Mouse (Mus musculus) liver, embryonic 11.5 days (tissue): ENCODE data around the gene Spag4. TPM values are rescaled to one million over a fixed set of nuclear protein-coding genes. Genes with fewer than 3 reads are reported as not detected.
A peak's percentile ranks its signal among the peaks of the same experiment; 100 is the strongest.
"Not testable (repeated sequence)": the region's sequence is repeated elsewhere in the genome, so short reads cannot be mapped to it uniquely, and the experiment has no call there.

ENCODE experiments used
- ATAC-seq: fragments of 200-750 bp; cut with Nextera tagmentation; replicated peaks from 2 replicates; pipeline ENCODE4 v1.8.0; 2017; ENCODE audit warnings: moderate number of reproducible peaks, mild to moderate bottlenecking, moderate TSS enrichment, moderate library complexity; ENCODE audit not compliant: low FRiP score
- DNase-seq: peaks from one replicate; pipeline ENCODE4 v3.0.0-alpha.2; 2017; ENCODE audit warnings: low spot score
- H3K27ac ChIP-seq: fragments of 300-500 bp; sonication (generic); 2 replicates; pipeline ENCODE4 v1.5.1; 2014; ENCODE audit warnings: mild to moderate bottlenecking, low read depth, low read length, control low read depth
- H3K27me3 ChIP-seq: fragments of 300-500 bp; sonication (generic); replicated peaks from 2 replicates; pipeline ENCODE4 v1.6.1; 2014; ENCODE audit warnings: low read length, mixed read lengths; ENCODE audit not compliant: control insufficient read depth, insufficient read depth
- H3K36me3 ChIP-seq: fragments of 300-500 bp; sonication (generic); 2 replicates; pipeline ENCODE4 v1.6.1; 2014; ENCODE audit warnings: mild to moderate bottlenecking, low read length, moderate library complexity, mixed read lengths; ENCODE audit not compliant: control insufficient read depth, insufficient read depth
- H3K4me1 ChIP-seq: fragments of 300-500 bp; sonication (generic); replicated peaks from 2 replicates; pipeline ENCODE4 v1.6.1; 2014; ENCODE audit warnings: low read length, mixed read lengths; ENCODE audit not compliant: control insufficient read depth, insufficient read depth
- H3K4me2 ChIP-seq: fragments of 300-500 bp; sonication (generic); 2 replicates; pipeline ENCODE4 v1.6.1; 2014; ENCODE audit warnings: mild to moderate bottlenecking, control low read depth, moderate library complexity
- H3K4me3 ChIP-seq: fragments of 300-500 bp; sonication (generic); 2 replicates; pipeline ENCODE4 v1.5.1; 2014; ENCODE audit warnings: low read depth, low read length, control low read depth
- H3K9ac ChIP-seq: fragments of 300-500 bp; sonication (generic); 2 replicates; pipeline ENCODE4 v1.6.1; 2014; ENCODE audit warnings: low read depth, low read length, control low read depth
- H3K9me3 ChIP-seq: fragments of 300-500 bp; sonication (generic); 2 replicates; pipeline ENCODE4 v1.6.1; 2016; ENCODE audit warnings: low read length, inconsistent platforms, mixed read lengths; ENCODE audit not compliant: control insufficient read depth
- WGBS: fragments of 180-500 bp; shearing (Covaris S2); extraction: QIAGEN DNeasy Blood & Tissue Kit; methylation state at CpG from one replicate; pipeline ENCODE4 v1.1.7; 2014; 5-methylcytosine and 5-hydroxymethylcytosine counted together
- polyA plus RNA-seq: library from polyadenylated mRNA; unstranded; fragments of >200 nt; fragmentation: Nextera tagmentation; extraction: Ambion mirVana; gene quantifications from 2 replicates; pipeline ENCODE4 v1.2.1, GENCODE M21; 2014

The Spag4 gene
- polyA plus RNA-seq, 1 experiment from 2014 or later: 4.1 TPM

DNA sequence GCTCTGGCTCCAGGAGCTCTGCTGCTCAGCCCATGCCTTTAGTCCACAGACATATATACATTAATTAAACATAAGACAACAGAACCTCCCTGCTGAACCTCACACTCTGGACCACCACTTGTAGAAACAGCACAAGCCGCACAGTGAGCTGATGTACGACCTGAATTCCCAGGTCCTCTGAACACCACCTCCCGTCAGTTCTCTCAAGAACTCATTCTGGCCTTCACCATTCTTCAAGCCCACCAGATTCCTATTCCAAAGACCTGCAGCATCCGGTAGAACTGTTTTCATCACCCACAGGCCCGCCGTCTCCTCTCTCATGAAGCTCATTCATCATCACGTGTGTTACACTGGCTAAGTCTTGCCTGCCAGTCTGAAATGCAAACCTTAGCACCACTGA, 15.4 kb downstream of the Spag4 start:
- H3K27me3 ChIP-seq: no peaks in the 10 kb centered on the region
- peaks cover 5% of the 10 kb centered on the region; the same call in 1 of the 2 replicates for H3K4me1 ChIP-seq
- no peaks in the 10 kb centered on the region for H3K9me3 ChIP-seq
- no peak overlapping the region for H3K27ac ChIP-seq
- 88% methylated on average over 7 of the region's 7 CpGs for whole genome bisulfite sequencing
- DNase-seq: peak; percentile 24
- H3K4me3 ChIP-seq: no peak overlapping the region
- no peak for ATAC-seq
- H3K9ac ChIP-seq: no peak overlapping the region
- peaks cover 20% of the 10 kb centered on the region for H3K36me3 ChIP-seq
- no peak overlapping the region for H3K4me2 ChIP-seq

DNA sequence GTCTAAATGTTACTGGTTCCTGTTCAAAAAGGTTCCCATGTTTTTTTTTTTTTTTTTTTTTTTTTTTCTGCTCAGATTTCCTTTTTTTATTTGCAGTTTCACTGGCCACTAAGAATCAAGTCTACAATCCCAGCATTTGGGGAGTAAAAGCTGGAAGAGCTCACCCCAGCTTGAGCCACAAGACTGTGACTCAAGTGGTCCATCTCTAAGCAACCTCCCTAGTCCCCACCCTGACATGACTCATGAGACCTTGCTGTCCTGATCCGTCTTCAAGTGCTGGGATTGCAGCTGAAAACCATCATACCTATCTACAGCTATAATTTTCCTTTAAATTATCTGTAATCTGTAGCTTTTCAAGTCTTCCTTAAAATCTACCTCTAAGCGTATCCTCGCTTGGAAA, 19.6 kb downstream of the Spag4 start:
- WGBS: 84% methylated on average over 3 of the region's 3 CpGs
- ATAC-seq: no peak
- no peaks in the 10 kb centered on the region for H3K27me3 ChIP-seq
- H3K27ac ChIP-seq: no peak overlapping the region
- peaks cover 3% of the 10 kb centered on the region; the same call in 1 of the 2 replicates for H3K4me1 ChIP-seq
- H3K9me3 ChIP-seq: no peaks in the 10 kb centered on the region
- H3K4me2 ChIP-seq: no peak overlapping the region
- H3K4me3 ChIP-seq: no peak overlapping the region
- H3K9ac ChIP-seq: no peak overlapping the region
- H3K36me3 ChIP-seq: no peaks in the 10 kb centered on the region; the same call in 1 of the 2 replicates
- DNase-seq: no peak

DNA sequence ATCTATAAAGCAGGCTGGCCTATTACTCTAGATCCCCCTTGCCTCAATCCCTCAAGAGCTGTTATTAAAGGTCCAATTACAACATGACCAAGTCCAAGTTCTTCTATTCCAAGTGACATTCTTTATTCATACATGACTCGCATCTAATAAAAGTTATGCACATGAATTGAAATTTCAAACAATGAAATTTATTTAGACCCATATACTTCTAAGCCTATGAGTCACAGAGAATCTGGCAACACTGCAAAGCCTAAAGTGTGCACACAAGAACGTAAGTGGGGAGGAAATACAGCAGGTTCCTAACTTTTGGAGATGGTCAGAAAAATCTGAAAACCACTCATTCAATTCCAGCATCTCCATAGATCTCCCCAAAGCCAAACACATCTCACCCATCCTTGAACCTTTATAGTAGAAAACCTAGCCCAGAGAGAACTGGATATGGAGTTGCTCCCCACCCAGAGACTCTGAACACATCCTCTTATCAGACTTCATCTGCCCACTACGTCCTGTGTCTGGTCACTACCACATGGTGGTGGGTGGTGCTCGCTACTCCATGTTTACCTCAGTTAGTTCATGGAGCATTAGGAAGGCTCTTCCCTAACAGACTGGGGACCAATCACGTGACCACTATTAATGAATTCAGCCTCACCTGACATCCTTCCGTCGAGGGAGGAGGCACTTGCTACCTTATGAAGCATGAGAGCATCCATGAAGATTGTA, 22.6 kb downstream of the Spag4 start:
- Histone ChIP-seq H3K27ac (no peak overlapping the region), H3K4me1 (peaks cover 3% of the 10 kb centered on the region; the same call in 1 of the 2 replicates), H3K9me3 (no peaks in the 10 kb centered on the region), H3K36me3 (peaks cover 4% of the 10 kb centered on the region; the same call in 1 of the 2 replicates), H3K9ac (no peak overlapping the region), H3K4me2 (no peak overlapping the region), H3K27me3 (no peaks in the 10 kb centered on the region), H3K4me3 (no peak overlapping the region)
- DNase-seq (no peak), ATAC-seq (no peak)
- WGBS: 76% methylated on average over 7 of the region's 7 CpGs

DNA sequence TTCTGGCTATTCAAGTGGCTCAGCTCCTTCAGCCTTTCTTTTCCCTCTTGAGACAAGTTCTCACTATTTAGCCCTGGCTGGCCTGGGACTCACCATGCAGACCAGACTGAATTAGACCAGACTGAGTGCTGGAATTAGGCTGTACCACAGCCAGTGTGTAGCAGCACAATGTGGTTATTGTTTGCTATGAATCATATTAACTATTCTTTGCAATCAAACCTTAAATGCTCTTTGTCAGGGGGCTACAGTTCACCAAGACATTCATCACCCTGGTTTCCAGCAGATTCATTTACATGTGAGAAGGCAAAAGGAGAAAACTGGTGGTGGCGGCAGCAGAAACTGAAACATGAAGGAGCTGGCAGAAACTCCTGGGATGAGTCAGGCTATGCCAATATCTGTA, 24.8 kb downstream of the Spag4 start:
- WGBS: 90% methylated on average over 1 of the region's 1 CpGs
- H3K9ac ChIP-seq: no peak overlapping the region
- no peaks in the 10 kb centered on the region for H3K9me3 ChIP-seq
- no peaks in the 10 kb centered on the region for H3K4me1 ChIP-seq
- H3K4me2 ChIP-seq: no peak overlapping the region
- H3K4me3 ChIP-seq: no peak overlapping the region
- no peak for ATAC-seq
- no peaks in the 10 kb centered on the region for H3K27me3 ChIP-seq
- H3K36me3 ChIP-seq: peaks cover 6% of the 10 kb centered on the region; the same call in 1 of the 2 replicates
- H3K27ac ChIP-seq: no peak overlapping the region
- DNase-seq: no peak

DNA sequence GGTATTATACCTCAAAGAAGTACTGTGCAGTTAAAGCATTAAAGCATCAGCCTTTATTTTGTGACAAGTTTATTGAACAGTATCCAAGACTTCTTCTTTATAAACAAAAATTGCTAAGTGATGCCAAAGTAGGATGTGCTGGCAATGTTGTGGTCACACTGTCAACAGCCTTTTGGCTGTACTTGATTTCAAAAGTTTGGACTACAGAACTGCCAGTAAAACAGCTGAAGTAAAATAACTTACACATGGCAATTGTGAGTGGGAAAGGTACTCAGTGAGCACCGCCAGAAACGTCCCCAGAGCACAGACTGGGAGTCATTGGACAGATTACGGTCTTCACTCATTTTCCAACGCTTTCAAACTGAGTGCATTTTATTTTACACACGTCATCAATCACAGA, 27.0 kb downstream of the Spag4 start:
- 85% methylated on average over 5 of the region's 5 CpGs for WGBS
- peaks cover 14% of the 10 kb centered on the region for H3K36me3 ChIP-seq
- no peak overlapping the region for H3K4me2 ChIP-seq
- no peak overlapping the region for H3K27ac ChIP-seq
- H3K4me1 ChIP-seq: no peaks in the 10 kb centered on the region
- no peak overlapping the region for H3K4me3 ChIP-seq
- no peaks in the 10 kb centered on the region for H3K9me3 ChIP-seq
- ATAC-seq: no peak
- H3K9ac ChIP-seq: no peak overlapping the region
- DNase-seq: no peak
- no peaks in the 10 kb centered on the region for H3K27me3 ChIP-seq

DNA sequence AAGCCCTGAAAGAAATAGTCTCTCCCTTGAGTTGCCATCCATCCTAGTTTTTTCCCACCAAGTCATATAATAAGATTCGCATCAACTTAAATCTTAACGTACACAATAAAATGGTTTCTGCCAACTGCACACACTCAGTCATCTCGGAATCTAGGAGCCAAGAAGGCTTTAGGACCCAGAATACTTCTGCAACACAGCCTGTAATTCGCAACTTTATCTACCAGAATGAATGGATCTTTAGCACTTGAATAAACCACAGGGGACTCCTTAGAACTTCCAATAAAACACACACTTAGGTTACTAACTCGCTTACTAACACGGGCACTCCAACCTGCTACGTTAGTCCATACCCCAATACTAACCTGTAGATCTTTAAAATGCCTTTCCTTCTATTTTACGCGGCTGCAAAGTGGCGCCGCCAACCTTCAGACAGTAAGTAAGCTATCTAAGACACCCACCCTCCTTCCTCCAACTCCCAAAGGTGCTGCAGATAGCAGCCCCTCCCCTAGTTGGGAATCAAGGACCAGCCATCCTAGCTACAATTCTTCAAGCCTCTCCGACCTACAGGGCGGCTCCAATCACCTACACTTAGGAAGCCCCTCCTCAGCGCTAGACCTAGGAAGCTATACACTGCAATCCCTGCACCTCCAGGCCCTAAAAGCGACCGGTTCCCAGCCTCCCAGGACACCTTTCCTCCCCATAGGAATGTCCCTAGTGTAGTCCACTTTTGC, 45.8 kb downstream of the Spag4 start:
- Histone ChIP-seq H3K4me3 (peak overlapping the region; percentile 88), H3K9me3 (no peaks in the 10 kb centered on the region), H3K27ac (peak overlapping the region; percentile 87), H3K9ac (peak overlapping the region; percentile 86), H3K4me1 (peaks cover 15% of the 10 kb centered on the region), H3K27me3 (no peaks in the 10 kb centered on the region), H3K36me3 (peaks cover 2% of the 10 kb centered on the region; the same call in 1 of the 2 replicates), H3K4me2 (peak overlapping the region; percentile 86)
- ATAC-seq (peak; percentile 74), DNase-seq (no peak)
- under 1% methylated on average over 16 of the region's 16 CpGs for WGBS

DNA sequence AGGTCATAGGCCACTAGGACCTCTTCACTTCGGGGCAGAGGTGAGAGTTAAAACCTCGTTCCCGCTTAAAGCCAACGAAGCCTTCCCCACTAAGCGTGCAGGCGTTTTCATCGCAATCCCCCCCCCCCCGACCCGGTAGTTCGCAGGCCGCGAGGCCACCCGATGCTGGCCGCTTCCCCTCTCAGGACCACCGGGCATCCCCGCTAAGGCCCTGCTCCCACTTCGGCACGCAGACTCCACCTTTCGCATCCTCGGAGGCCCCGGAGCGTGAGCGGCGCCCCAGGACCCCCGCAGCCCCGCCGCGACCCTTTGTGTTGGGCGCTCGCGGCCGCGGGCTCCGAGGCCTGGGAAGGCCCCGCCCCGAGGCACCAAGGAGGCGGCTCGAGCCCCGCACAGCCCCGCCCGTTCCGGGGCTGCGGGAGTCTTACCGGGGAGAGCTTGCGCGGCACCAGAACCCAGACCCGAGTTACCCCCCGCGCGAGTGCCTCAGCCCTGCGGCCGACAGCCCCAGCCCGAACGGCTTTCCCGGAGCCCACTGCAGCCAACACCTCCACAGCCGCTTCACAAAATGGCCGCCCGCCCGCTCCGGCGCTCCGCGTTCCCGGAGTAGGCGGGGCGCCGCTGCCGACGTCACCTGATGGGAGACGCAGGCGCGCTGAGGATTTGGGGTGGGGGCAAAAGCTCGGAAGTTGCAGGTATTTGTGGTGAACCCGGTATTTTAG, 46.5 kb downstream of the Spag4 start, which contains the start of the genes Cpne1 and Rbm12:
Gene Cpne1, minus strand, starts transcription at position 608 of the 722 bp plus-strand sequence.
Gene Rbm12, minus strand, starts transcription at position 621 of the 722 bp plus-strand sequence.
- H3K27ac ChIP-seq: peak within 1 kb of the TSS; percentile 87
- peak within 1 kb of the TSS; percentile 86 for H3K9ac ChIP-seq
- ATAC-seq: peak; percentile 90
- H3K4me3 ChIP-seq: peak within 1 kb of the TSS; percentile 88
- under 1% methylated on average over 74 of the region's 74 CpGs for WGBS
- no peaks in the 10 kb centered on the region for H3K36me3 ChIP-seq
- H3K4me2 ChIP-seq: peak within 1 kb of the TSS; percentile 86
- DNase-seq: peak; percentile 96
- H3K27me3 ChIP-seq: no peaks in the 10 kb centered on the region
- no peaks in the 10 kb centered on the region for H3K9me3 ChIP-seq
- H3K4me1 ChIP-seq: peaks cover 15% of the 10 kb centered on the region

DNA sequence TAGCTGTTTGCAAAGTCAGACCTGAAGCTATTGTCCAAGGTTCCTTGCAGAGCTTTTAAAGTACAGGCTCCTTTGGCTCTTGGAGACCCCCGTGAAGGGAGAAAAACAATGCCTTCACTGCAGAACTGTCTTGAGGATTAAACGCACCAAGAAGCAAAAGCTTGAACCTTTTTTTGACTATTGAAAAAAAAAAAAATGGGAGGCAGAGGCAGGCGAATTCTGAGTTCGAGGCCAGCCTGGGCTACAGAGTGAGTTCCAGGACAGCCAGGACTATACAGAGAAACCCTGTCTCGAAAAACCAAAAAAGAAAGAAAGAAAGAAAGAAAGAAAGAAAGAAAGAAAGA, 47.1 kb downstream of the Spag4 start:
- H3K4me1 ChIP-seq: peaks cover 15% of the 10 kb centered on the region
- 19% methylated on average over 5 of the region's 5 CpGs for WGBS
- peak overlapping the region; percentile 86 for H3K9ac ChIP-seq
- not testable (repeated sequence) for DNase-seq, H3K9me3 ChIP-seq, ATAC-seq, H3K36me3 ChIP-seq, H3K27me3 ChIP-seq
- H3K4me3 ChIP-seq: peak overlapping the region; percentile 88
- peak overlapping the region; percentile 86 for H3K4me2 ChIP-seq
- peak overlapping the region; percentile 87 for H3K27ac ChIP-seq
